ENCODE assay signal across 7 mouse cellular contexts in genomic region chrX:42150346-42151023, GRCm38 (mm10). TPM values are rescaled to one million over a fixed set of nuclear protein-coding genes. Genes with fewer than 3 reads are reported as not detected.
A peak's percentile ranks its signal among the peaks of the same experiment; 100 is the strongest.
DNase-seq lines count a peak whose midpoint lies in the region; ATAC-seq and TF ChIP-seq lines count a peak whose summit lies in the region.

No protein-coding gene starts in this region.

- H3K9me3 ChIP-seq in limb, embryonic 14.5 days (ENCODE audit: control insufficient read depth, low read length): no peaks in the 10 kb centered on the region
- no peaks in the 10 kb centered on the region for H3K9me3 ChIP-seq in midbrain, embryonic 16.5 days (replicated peaks; ENCODE audit: control insufficient read depth, low read length, poor library complexity, severe bottlenecking)

- WGBS in limb, embryonic 14.5 days: 39% methylated on average over 20 of the region's 40 CpGs
- 24% methylated on average over 18 of the region's 40 CpGs for WGBS in midbrain, embryonic 16.5 days

- peak overlapping the region; percentile 99 for H3K27ac ChIP-seq in limb, embryonic 14.5 days (replicated peaks; ENCODE audit: low read depth, low read length)
- peak overlapping the region; percentile 98 for H3K27ac ChIP-seq in midbrain, embryonic 16.5 days (ENCODE audit: low read length)

- H3K36me3 ChIP-seq in limb, embryonic 14.5 days (ENCODE audit: control insufficient read depth, insufficient read depth, low read length): no peaks in the 10 kb centered on the region
- no peaks in the 10 kb centered on the region for H3K36me3 ChIP-seq in midbrain, embryonic 16.5 days (ENCODE audit: control insufficient read depth, insufficient read depth, low read length)

- no peak for TF ChIP-seq POLR2A in limb, embryonic 14.5 days (IDR thresholded peaks at IDR 0.05; ENCODE audit: borderline replicate concordance, extremely low read depth, insufficient read depth, insufficient read length)

- H3K9ac ChIP-seq in limb, embryonic 14.5 days (ENCODE audit: low read depth, low read length, severe bottlenecking): peak overlapping the region; percentile 98
- peak overlapping the region; percentile 87 for H3K9ac ChIP-seq in midbrain, embryonic 16.5 days (ENCODE audit: low read depth, low read length)

- peak; percentile 76 for ATAC-seq in limb, embryonic 14.5 days (ENCODE audit: low FRiP score, low read depth)
- ATAC-seq in midbrain, embryonic 16.5 days: peak; percentile 85

- H3K4me1 ChIP-seq in limb, embryonic 14.5 days (ENCODE audit: control insufficient read depth, insufficient read depth, low read length): no peaks in the 10 kb centered on the region; the same call in 1 of the 2 replicates
- no peaks in the 10 kb centered on the region; the same call in 1 of the 2 replicates for H3K4me1 ChIP-seq in midbrain, embryonic 16.5 days (ENCODE audit: control insufficient read depth, insufficient read depth, low read length)

- peak overlapping the region; percentile 61 for H3K4me3 ChIP-seq in limb, embryonic 14.5 days (replicated peaks; ENCODE audit: low read length)
- peak overlapping the region; percentile 60 for H3K4me3 ChIP-seq in midbrain, embryonic 16.5 days (ENCODE audit: low read depth, low read length)

- no peaks in the 10 kb centered on the region for H3K27me3 ChIP-seq in limb, embryonic 14.5 days (ENCODE audit: control insufficient read depth, insufficient read depth, low read length)
- H3K27me3 ChIP-seq in midbrain, embryonic 16.5 days (ENCODE audit: control insufficient read depth, insufficient read depth, low read depth, low read length): no peaks in the 10 kb centered on the region

- DNase-seq in adrenal gland, postnatal 14 days: peak; percentile 86
- peak; percentile 68 for DNase-seq in embryo, embryonic 11.5 days (ENCODE audit: low read depth, low spot score)
- peak; percentile 98 for DNase-seq in heart, adult 11 months
- DNase-seq in kidney, adult 18-20 months: peak; percentile 74
- peak; percentile 83 for DNase-seq in limb, embryonic 14.5 days (ENCODE audit: low spot score)
- peak; percentile 45 to 55 for DNase-seq in spleen, postnatal 14 days (ENCODE audit: low spot score in 2 of 2)

- H3K4me2 ChIP-seq in limb, embryonic 14.5 days (replicated peaks; ENCODE audit: low read depth, low read length, severe bottlenecking): peak overlapping the region; percentile 44
- H3K4me2 ChIP-seq in midbrain, embryonic 16.5 days (ENCODE audit: low read length): peak overlapping the region; percentile 55

RNA-seq across cellular contexts. Expression of gene Stag2, which starts 1.4 kb away (rescaled TPM):
- 79.0 and 86.5 TPM in 2 replicates for total RNA-seq in adrenal gland, postnatal 14 days (2021)
- polyA plus RNA-seq in limb, embryonic 14.5 days (2012; rRNA removed): 32.3 and 39.8 TPM in 2 replicates
- 51.7 and 56.1 TPM in 2 replicates for polyA plus RNA-seq in limb, embryonic 14.5 days (2014; fragmentation: Nextera tagmentation; extraction: Ambion mirVana)
- polyA plus RNA-seq in midbrain, embryonic 16.5 days (2015; fragmentation: Nextera tagmentation; extraction: Ambion mirVana): 20.7 and 21.5 TPM in 2 replicates

Comparison
In these comparisons a context has a peak if more than half of its experiments do, and no peak if none do; other contexts are left out.
1. Peak in every context shown above with its lines: DNase-seq, ATAC-seq, H3K4me3 ChIP-seq and H3K27ac ChIP-seq.